Mouse (Mus musculus): Measurements from ENCODE around the gene Gpr171.
"Not testable (repeated sequence)": the region's sequence is repeated elsewhere in the genome, so short reads cannot be mapped to it uniquely, and the experiment has no call there.

Gpr171 gene

DNA sequence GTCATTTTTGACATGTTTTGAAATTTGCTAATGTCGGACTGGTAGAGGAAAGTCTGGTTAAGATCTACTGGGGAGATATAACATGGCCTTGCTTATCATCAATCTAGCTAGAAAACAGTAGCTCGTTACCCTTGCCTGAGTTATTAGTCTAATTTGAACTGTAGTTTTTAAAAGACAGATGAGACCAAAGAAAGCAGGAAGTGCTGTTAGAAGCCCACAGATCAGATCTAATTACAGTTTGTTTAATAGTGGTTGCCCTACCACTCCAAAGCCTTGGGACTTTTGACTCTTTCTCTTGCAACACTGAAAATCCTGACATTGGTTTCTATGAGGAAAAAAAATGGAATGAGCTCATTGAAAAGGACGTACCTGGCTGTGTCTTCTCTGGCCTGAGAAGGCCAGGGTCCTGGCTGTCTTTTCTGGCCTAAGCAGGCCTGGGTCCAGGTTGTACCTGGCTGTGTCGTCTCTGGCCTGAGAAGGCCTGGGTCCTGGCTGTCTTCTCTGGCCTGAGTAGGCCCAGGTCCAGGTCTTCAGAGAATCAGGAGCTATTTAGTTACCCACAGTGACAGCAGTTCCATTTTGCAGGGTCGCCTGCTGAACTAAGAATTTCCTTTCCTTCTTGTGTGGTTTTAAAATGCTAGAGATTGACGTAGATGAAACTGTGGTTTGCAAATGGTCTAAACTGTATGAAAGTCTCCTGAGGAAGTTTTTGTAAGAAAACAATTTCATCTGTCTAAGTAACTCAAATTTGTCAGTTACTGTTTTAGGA lies at the start of gene Gpr171:
Gpr171 (minus strand) TSS at position 604 of the 769 bp plus-strand sequence.
- no peak for DNase-seq

- DNase-seq = no peak
These were observed 49.0 kb upstream of the Gpr171 start for GRCm38 (mm10) chr3:59150624-59151023.

- no peak for DNase-seq
These were observed 48.0 kb upstream of the Gpr171 start for GRCm38 (mm10) chr3:59149646-59150045.

- DNase-seq = no peak
These were observed 43.6 kb upstream of the Gpr171 start for GRCm38 (mm10) chr3:59145194-59145593.

DNA sequence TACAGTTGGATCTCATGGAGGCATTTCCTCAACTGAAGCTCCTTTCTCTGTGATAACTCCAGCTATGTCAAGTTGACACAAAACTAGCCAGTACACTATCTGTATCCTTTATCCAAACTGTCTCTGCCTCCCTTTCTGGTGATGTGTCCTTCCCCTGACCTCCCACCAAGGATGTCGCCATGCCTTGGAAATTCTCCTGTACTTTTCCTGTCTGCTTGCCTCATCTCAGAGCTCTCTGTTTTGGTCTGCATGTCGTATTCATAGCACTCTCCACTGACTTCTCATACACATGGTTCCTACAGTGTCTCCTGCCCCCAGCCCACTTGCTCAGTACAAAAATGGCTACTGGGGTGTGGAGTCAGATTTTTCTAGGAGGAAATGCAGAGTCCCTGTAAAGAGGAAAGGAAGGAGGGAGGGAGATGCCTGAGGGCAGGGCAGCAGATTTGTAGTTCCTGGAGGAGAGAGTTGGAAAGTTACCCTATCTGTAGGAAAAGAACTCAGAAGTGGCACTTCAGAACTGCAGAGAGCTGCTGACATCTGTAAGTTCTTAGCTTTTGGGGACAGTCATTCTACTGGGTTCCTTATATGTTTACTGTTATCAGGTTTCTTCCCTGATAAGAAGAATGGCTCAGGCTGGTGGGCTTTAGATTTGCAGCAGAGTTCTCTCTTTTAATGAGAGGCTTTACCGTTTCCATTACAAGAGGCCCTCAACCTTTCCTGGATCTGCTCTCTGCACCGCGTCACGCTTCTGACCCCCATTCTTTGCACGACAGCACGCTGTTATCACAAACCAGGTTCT lies 40.1 kb upstream of the Gpr171 start:
- no peak for DNase-seq

GRCm38 (mm10) chr3:59140941-59141340 lies 39.3 kb upstream of the Gpr171 start:
- not testable (repeated sequence) for DNase-seq

GRCm38 (mm10) chr3:59140115-59140514 lies 38.5 kb upstream of the Gpr171 start:
- DNase-seq = no peak

DNA sequence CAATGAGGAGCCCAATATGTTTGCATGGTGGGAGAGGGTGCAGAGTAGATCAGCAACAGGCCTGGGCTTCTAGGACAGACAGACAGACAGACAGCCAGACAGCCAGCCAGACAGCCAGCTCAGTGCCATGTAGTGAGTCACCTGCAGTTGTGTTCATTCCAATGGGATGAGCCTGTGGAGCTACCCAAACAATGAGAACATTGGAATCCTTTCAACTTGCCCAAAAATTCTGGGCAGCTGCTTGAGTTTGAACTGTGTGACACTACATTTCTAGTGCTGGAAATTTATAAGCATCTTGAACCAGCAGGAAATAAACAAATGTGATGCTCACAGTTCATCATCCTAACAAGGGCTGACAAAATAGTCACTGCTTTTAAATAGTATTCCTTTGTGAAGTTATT lies 38.0 kb upstream of the Gpr171 start:
- DNase-seq = no peak

DNA sequence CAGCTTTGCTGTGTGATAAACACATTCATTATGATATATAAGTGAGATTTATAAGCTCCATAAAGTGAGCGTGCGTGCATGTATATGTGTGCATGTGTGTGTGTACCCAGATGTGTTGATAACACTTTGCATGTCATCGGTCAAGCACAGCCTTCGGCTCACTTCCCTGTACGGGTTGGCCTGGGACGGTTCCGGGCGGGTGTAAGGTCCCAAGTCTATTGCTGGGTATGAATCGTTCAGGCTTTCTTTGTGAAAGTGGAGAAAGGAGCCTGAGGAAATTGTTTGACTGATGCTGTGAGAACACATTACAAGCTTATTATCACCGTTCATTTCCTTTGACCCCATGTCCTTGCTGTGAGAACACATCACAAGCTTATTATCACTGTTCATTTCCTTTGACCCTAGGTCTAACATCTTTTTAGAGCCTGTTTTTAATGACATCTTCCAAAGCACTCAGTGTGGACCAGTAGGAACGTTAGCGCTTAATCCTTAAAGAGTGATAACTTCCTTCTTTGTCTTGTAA lies 37.4 kb upstream of the Gpr171 start:
- DNase-seq = no peak

DNA sequence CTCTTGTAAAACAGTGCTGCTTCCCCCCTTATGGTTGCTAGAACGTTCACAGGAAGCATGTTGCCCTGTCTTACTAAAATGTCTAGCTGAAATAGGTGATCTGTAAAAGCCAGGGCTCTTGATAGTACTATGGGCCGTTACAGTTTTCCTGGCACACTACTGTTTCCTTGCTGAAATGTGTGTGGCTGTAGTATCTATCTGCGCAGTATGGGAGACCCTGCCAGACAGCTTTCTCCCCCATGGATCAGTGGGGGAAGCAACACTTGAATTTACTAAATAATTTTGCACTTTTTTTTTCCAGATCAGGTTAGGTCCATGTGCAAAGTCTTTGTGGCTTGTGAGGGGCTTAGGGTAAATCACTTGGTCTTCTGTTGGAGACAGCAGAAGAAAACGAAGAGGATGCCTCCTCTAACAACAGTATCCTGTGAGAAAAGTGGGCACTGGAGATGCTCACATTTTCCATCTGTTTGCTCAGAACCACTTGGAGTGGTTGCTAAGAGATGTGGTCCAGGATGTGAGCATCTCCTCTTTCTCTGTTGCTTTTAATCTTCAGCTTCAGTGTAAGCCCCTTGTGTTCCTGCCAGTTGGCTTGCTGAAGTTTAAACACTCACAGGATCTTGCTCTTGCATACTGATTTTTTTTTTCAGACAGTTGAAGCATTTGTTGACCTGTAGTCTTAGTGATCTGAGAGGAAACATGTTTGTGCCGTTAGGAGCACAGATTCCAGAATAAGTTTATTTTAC lies 34.5 kb upstream of the Gpr171 start:
- no peak for DNase-seq

GRCm38 (mm10) chr3:59133189-59133588 lies 31.6 kb upstream of the Gpr171 start:
- no peak for DNase-seq

DNA sequence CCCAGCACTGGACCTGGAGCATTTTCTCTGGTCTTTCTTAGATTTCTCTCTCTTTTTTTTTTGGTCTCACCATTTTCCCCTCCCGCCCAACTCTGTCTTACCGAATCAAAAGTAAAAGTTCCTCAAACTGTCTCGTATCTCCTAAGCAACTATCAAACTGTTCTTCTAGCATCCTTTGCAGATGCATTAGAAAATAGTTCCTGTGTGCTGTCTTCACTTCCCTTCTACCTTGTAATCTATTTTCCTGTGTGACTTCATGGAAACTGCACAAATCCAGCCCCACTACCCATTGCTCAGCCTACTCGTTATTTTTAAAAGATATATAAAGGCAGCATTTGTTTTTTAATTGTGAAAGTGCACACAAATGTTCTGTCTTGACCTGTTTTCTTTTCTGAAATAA lies 30.3 kb upstream of the Gpr171 start:
- no peak for DNase-seq

DNA sequence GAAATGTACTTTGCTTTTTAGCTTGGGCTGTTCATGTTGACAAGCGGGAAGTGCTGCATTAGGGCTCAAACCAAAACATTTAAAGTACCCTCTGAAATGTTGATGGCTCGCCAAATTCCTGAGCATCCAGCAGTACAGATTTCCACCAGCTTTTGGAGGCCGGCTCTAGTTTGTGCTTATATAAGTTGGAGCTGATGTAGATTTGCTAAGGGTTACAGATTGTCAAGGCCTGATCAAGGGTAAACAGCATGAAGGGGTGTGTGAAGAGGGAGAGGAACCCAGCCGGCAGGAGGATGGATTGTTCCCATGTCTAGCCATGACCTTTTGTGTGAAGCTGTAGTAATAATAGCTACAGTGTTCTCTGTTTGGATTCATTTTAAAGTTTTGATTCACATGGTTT lies 29.5 kb upstream of the Gpr171 start:
- no peak for DNase-seq

DNA sequence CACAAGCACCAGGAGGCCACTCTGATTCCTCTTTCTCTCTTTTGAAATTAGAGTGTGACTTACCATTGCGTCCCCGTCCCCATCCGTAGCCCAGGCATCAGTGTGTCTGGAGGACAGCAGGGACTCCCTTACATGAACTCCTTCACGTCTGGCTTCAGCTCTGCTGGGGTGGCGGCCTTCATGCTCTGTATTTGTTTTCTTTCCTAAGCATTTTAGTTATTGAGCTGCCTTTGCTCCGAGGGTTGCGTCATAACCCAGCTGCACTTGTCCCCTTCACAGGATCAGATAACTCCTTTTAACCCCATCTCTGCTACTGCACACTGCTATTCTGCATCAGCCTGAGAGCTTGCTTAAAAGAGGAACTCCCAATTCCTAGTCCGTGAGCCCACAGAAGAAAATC lies 28.8 kb upstream of the Gpr171 start:
- peak; percentile 29 to 35 for DNase-seq

GRCm38 (mm10) chr3:59129547-59129946 lies 27.9 kb upstream of the Gpr171 start:
- no peak for DNase-seq

GRCm38 (mm10) chr3:59128681-59129080 lies 27.1 kb upstream of the Gpr171 start:
- DNase-seq = no peak

DNA sequence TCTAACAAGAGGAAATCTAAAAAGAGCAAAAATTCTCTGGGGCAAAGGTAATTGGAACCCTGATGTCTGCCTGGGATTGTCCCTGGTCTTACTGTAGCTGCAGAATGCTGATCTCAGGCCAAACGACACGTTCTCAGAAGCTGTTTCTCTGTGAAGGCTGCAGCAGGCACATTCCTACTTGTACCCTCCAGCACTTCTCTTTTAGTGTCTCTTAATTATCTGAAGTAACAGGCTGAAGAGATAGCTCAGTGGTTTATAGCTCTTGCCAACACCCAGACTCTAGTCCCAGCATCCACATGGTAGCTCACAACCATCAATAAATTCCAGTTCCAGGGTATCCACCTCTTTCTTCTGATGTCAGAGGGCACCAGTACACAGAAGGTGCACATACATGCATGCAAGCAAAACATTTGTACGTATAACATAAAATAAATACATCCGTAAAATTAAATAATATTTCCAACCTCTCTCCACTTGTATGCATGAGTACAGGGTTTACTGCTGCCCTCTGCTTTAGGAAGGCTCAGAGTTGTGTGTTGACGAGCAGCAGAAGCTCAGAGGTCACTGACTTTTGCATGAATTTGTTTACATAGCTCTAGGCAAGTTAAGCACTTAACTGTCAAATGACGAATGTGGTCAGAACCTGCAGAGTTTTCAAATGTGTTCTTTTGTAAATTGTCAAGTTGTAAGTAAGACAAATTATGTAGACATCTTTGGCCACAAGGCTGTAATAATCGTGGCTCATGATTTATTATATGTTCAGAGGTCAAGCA lies 24.3 kb upstream of the Gpr171 start:
- no peak for DNase-seq

- DNase-seq = no peak
These were observed 23.4 kb upstream of the Gpr171 start for GRCm38 (mm10) chr3:59125022-59125421.

GRCm38 (mm10) chr3:59121780-59122449 lies 20.3 kb upstream of the Gpr171 start:
- DNase-seq = no peak

GRCm38 (mm10) chr3:59121067-59121730 lies 19.6 kb upstream of the Gpr171 start:
- no peak for DNase-seq

- peak in 1 of 2 experiments; percentile 23 for DNase-seq
These were observed 12.4 kb upstream of the Gpr171 start for GRCm38 (mm10) chr3:59113973-59114517.
